Mouse (Mus musculus) 416B (cell line): ENCODE data around the gene Padi2.

Experiments used
- DNase-seq: peaks from one replicate; pipeline ENCODE4 v3.0.0; 2011; ENCODE audit warnings: low read depth

The Padi2 gene

DNA sequence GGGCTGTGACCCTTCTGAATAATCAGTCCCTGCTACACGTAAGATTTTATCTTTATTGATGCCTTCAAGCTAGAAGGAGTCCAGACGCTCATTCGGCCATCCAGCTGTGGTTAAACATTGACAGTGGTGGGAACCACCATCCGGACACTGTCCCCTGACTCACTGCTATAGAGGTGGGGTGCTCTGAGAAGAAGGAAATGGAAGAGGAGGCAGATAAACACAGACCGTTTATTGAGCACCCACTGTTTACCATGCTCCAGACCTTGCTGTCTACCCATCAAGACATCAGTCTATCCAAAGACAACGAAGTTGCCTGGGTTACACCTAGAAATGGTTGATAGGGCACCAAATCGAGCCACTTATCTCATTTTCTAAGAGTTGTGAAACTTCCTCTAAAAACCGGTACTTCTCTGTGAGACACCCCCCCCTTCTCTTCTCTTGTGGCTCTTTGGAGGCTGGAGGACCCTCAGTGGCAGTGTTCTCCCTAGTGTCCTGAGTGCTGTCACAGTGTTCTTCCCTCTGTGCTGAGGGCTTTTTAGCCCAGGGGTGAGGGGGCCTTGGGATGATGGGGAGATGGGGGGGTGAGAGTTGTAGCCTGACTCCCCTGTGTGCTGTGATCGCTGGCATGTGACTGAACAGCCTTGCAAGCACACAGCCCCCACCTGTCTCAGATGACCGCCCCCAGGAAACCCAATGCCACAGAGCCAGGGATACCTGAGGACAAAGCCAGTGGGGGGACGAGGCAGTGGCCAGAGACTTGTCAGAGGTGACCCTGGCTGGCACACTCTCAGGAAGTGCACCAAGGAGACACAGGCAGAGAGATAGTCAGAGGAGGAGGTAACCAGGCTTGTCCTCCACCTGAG lies 14.1 kb downstream of the Padi2 start:
- DNase-seq = peak; percentile 81

DNA sequence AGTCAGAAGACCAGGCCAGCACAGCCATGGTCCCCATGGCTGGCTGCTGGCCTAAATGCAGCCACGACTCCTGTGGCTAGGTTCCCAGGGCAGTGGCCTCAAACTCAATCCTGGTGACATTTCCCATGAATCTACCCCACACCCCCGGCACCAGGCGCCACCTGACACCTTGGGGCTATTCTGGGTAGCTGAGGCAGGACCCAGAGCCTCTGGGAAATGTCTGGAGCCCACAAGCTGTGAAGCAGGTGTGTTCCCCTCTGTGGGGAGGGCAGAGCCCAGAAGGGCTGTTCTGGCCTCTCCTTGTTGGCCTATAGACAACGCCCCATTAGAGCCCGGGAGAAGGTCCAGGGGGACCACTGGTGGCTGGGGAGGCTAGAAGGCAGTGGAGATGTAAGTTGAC lies 16.4 kb downstream of the Padi2 start:
- no peak for DNase-seq

DNA sequence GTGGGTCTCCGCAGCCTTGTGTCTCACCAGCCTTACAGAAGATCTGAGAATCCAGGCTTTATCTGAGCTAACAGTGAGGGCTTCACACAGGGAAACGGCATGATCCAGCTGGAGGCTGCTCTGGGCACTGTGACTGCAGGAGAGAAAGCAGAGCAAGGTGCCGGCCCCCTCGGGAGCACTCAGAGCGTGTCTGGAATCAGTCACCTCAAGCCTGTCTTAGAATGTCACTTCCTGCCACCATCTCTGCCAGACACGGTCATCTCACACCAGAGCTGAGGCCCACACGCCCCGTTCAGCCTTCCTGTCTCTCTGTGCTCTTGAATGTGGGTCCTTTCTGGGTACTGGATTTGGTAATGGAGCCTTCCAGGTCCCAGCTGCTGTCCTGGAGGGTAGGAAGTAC lies 19.5 kb downstream of the Padi2 start:
- no peak for DNase-seq

DNA sequence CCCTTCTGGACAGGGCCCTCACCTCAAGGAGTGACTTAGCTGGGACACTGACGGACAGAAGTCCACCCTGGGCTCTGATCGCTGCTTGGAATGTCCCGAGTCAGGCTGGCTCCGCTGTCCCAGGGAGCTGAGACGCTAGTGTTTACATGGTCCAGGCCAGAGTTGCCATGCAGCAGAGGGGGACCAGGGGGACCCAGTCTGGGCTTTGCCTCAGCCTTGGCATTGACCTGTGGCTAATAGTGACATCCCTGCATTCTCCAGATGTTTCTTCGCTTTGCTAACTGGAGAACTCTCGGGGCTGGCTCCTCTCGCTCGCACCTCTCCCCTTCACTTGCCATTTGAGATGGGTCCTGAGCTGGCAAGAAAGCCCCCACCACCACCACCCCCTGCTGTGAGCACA lies 22.2 kb downstream of the Padi2 start:
- DNase-seq = no peak

- no peak for DNase-seq
Observed at GRCm38 (mm10) chr4:140929745-140930144, 23.6 kb downstream of the Padi2 start.

GRCm38 (mm10) chr4:140930900-140931470 lies 24.8 kb downstream of the Padi2 start:
- DNase-seq = peak; percentile 87

DNA sequence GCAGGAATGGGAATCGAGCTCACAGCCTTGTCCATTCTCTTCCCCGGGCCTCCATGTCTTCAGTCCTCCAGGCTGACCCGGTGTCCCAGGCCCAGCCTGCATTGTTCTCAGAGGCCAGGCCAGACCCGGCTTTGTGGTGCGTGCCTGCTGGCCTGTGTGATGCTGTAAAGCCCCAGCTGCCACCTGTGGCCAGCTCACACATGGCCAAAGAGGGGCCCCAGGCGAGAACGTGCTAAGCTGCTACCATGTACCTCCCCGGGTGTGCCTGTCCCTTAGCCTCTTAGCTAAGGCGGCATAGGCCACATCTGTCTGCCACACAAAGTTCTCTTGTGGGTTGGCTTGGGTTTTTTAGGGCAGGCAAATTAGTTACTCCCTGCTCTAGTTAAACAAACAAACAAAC lies 29.5 kb downstream of the Padi2 start:
- no peak for DNase-seq

GRCm38 (mm10) chr4:140944356-140944755 lies 38.2 kb downstream of the Padi2 start:
- no peak for DNase-seq

- peak; percentile 92 for DNase-seq
Observed at GRCm38 (mm10) chr4:140944961-140945442, 38.9 kb downstream of the Padi2 start.

DNA sequence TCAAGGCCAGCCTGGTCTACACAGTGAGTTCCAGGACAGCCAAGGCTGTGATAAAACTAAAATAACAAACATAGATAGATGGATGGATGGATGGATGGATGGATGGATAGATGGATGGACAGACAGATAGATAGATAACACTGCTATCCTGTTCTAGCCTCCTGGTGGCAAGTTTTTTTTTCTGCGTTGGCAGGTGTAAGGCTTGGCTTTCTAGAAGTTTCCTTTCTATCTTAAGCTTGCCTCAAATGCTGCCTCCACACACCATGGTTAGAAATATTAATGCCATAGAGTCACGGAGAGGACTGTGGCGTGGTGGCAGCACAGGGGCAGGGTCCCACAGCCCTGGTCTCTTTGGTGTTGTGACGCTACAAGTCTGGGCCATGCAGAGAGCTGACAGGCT lies 39.4 kb downstream of the Padi2 start:
- DNase-seq = no peak

DNA sequence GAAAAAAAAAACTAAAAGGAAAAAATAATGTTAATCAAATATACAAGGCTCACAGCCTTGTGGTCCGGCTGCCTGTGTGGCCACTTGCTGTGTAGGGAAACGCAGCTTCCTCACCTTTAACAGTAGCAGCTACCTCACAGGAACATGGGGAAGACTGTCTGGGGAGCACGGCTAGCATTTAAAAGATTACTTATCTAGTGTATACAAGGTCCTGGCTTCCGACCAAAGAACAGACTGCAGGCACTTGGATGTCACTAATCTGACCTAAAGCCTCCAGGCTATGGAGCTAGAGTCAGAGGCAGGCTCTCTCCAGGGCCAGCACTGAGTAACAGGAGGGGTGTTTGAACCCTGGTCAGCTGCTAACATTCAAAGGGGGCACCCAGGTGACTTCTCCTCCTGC lies 39.9 kb downstream of the Padi2 start:
- no peak for DNase-seq

GRCm38 (mm10) chr4:140946580-140947205 lies 40.5 kb downstream of the Padi2 start:
- peak; percentile 47 for DNase-seq

DNA sequence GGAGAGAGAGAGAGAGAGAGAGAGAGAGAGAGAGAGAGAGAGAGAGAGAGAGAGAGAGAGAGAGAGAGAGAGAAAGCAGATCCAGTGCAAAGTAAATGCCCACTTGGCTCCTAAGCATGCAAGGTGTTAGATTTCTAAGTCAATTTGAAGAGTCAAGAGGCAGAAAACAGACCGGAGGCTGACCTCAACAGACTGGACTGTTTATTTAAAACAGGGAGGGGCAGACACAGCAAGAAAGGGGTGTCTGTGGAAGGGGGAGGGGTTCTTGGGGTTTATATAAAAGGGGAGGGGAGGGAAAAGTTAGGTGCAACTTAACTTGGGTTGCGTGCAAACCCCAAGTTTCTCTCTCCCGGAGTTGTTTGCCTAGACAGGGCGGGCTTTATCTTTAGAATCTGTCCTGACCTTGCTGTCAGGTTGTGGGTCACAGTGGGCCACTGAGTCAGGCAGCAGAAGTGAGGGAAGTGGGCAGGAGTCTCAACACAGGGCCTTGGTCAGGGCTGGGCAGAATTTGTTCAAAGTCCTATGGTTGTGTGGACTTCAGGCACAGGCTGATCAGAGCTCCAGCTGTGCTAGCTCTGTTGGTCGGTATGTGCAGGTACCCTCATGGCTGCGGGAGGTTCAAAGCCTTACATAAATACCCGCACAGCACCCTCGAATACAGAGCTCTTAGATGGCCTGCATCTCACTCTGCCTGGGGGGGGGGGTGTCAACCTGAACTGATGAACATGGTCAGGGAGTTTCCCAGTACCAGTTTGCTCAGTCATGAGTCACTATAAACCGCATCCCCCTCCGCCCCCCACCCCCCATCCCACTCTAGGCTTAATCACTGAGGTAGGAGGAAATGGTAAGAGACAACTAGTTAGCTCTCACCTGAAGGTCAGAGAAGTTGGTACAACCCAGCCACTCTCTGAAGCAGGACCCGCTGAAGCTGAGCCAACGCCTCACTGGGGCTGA lies 41.6 kb downstream of the Padi2 start:
- DNase-seq = peak; percentile 88

GRCm38 (mm10) chr4:140948481-140948880 lies 42.3 kb downstream of the Padi2 start:
- no peak for DNase-seq

GRCm38 (mm10) chr4:140949052-140949451 lies 42.9 kb downstream of the Padi2 start:
- DNase-seq = no peak

DNA sequence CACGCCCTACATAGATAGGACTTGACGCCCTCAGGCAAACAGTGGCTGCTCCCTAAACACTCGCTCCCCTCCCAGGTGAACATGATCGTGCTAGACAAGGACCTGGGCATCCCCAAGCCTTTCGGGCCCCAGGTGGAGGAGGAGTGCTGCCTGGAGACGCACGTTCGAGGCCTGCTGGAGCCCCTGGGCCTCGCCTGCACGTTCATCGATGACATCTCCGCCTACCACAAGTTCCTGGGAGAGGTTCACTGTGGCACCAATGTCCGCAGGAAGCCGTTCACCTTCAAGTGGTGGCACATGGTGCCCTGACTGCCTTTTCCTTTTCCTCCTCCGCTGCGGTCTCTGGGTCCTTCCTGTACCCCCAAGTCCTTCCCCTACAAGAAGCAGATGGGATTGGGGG lies 43.5 kb downstream of the Padi2 start:
- DNase-seq = no peak

- DNase-seq = no peak
Observed at GRCm38 (mm10) chr4:140950574-140950973, 44.4 kb downstream of the Padi2 start.

GRCm38 (mm10) chr4:140951861-140952641 lies 45.9 kb downstream of the Padi2 start:
- DNase-seq = peak; percentile 52

DNA sequence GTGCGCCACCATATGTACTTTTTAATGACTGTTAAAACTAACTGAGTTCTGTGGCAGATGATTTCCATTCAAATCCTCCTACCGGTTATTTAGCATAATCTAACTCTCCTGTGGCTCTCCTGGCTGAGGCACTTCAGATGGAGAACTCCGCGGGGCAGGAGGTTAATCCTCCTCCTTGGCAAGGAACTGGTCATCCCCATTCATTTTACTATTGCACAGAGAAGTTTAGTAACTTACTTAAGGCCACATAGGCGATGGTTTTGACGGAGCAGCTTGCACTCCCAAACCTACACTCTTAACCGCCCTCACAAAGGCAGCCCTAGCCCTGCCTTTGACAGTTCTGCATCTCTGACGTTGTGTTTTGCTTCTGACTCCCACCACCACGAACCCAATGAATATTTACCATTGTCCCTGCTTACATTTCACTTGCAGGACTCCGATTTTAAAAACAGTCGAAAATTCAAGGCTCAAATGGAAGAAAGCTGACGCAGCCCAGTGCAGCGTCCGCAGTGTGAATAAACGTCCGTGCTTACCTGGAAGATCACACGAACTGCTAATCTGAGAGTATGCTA lies 51.1 kb downstream of the Padi2 start:
- no peak for DNase-seq

DNA sequence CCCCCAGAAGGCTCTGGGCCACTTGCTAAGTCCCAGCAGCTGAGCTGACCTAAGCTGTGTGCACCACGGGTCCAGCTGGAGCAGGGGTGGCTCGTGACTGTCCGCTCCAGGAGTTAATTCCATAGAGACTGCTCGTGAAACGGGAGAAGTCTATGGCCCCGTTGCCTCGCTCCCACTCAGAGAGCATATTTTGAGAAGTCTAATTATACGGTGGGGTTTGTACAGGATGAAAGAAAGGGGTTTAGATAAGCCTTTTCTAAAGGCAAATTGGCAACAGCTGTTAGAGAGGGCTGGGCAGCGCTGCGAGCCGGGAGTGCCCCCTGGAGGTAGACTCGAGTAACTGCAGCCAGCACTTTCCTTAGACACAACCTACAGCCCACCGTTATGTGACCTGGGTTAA lies 51.6 kb downstream of the Padi2 start:
- peak; percentile 73 for DNase-seq

DNA sequence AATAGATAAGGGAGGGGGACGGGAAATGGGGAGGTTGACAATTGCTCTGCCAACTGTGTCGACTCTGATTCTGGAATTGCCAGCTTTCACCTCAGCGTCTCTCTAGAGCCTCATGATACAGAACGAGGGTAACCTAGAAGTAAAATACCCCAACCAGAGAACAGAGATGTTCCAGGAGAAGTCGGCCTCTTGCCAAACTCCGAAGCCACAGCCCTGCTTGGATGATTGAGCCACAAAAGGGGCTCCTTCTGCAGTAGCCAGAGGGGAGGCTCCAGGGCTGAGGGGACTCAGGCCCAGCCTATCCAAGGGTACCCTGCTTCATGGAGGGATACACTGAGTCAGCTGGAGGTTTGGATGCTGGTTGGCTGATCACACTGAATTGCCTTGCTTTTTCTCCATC lies 52.2 kb downstream of the Padi2 start:
- DNase-seq = no peak
